Mouse (Mus musculus) limb, embryonic 14.5 days (tissue): Measurements from ENCODE around the gene Plod3. TPM values are rescaled to one million over a fixed set of nuclear protein-coding genes. Genes with fewer than 3 reads are reported as not detected.
A peak's percentile ranks its signal among the peaks of the same experiment; 100 is the strongest.

Experiments
- ATAC-seq: fragments of 200-750 bp; cut with Nextera tagmentation; 2 replicates; pipeline ENCODE4 v1.8.0; 2017; ENCODE audit warnings: low read depth, moderate number of reproducible peaks, moderate TSS enrichment; ENCODE audit not compliant: low FRiP score
- DNase-seq: peaks from one replicate; pipeline ENCODE4 v3.0.0-alpha.2; 2015; ENCODE audit warnings: low spot score
- H3K27ac ChIP-seq: fragments of 300-500 bp; sonication (generic); replicated peaks from 2 replicates; pipeline ENCODE4 v1.5.1; 2014; ENCODE audit warnings: low read depth, mild to moderate bottlenecking, low read length, moderate library complexity, mixed read lengths
- H3K27me3 ChIP-seq: fragments of 300-500 bp; sonication (generic); 2 replicates; pipeline ENCODE4 v1.6.1; 2014; ENCODE audit warnings: low read length, mixed read lengths; ENCODE audit not compliant: control insufficient read depth, insufficient read depth
- H3K36me3 ChIP-seq: fragments of 300-500 bp; sonication (generic); 2 replicates; pipeline ENCODE4 v1.6.1; 2014; ENCODE audit warnings: mild to moderate bottlenecking, low read length, moderate library complexity, mixed read lengths; ENCODE audit not compliant: control insufficient read depth, insufficient read depth
- H3K4me1 ChIP-seq: fragments of 300-500 bp; sonication (generic); 2 replicates; pipeline ENCODE4 v1.6.1; 2014; ENCODE audit warnings: antibody characterized with exemption, low read length, mixed read lengths; ENCODE audit not compliant: control insufficient read depth, insufficient read depth
- H3K4me2 ChIP-seq: fragments of 300-500 bp; sonication (generic); replicated peaks from 2 replicates; pipeline ENCODE4 v1.6.1; 2014; ENCODE audit warnings: low read depth, mild to moderate bottlenecking, low read length, moderate library complexity; ENCODE audit not compliant: severe bottlenecking
- H3K4me3 ChIP-seq: fragments of 300-500 bp; sonication (generic); replicated peaks from 2 replicates; pipeline ENCODE4 v1.5.1; 2014; ENCODE audit warnings: low read length
- H3K9ac ChIP-seq: fragments of 300-500 bp; sonication (generic); 2 replicates; pipeline ENCODE4 v1.6.1; 2014; ENCODE audit warnings: mild to moderate bottlenecking, low read depth, low read length, moderate library complexity; ENCODE audit not compliant: severe bottlenecking
- H3K9me3 ChIP-seq: fragments of 300-500 bp; sonication (generic); 2 replicates; pipeline ENCODE4 v1.6.1; 2016; ENCODE audit warnings: low read length; ENCODE audit not compliant: control insufficient read depth
- POLR2A ChIP-seq: fragments of 200-500 bp; IDR thresholded peaks from 2 replicates; pipeline ENCODE4 v1.8.0; 2012; ENCODE audit warnings: inconsistent platforms, mild to moderate bottlenecking, moderate library complexity, borderline replicate concordance; ENCODE audit not compliant: insufficient read depth, insufficient read length; ENCODE audit errors: extremely low read depth
- WGBS: fragments of 180-500 bp; shearing (Covaris S2); extraction: QIAGEN DNeasy Blood & Tissue Kit; methylation state at CpG from one replicate; pipeline ENCODE4 v1.1.7; 2014; 5-methylcytosine and 5-hydroxymethylcytosine counted together
- polyA plus RNA-seq, 2 experiments: library from polyadenylated mRNA; depleted of rRNA in 1 of 2; stranded (reverse) in 1 of 2; unstranded in 1 of 2; fragments of >200 nt; fragmentation: Nextera tagmentation in 1 of 2; extraction: Ambion mirVana in 1 of 2; gene quantifications; 2 replicates each; pipeline versions ENCODE4 v1.2.1 to v1.2.3; 2012 to 2014

Plod3 gene
- polyA plus RNA-seq, 2 experiments, result 54.0 to 114 TPM

DNA sequence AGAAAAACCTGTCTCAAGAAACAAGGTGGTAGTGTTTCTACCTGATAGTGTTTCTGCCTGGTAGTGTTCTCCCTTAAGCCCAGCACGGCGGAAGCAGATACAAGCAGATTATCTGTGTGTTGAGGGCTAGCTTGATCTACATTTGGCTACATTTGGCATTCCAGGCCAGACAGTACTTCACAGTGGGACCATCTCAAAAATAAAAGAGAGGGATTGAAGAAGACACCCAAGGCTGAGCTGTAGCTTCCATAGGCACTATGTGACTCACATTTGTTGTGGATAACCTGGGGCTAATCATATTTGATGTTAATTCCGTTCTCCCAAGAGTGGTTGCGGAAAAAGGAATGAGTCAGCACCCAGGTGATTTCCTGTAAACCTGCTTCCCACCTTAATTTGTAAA lies 34.7 kb upstream of the Plod3 start:
- peaks cover under 1% of the 10 kb centered on the region; the same call in 1 of the 2 replicates for H3K36me3 ChIP-seq
- DNase-seq, result no peak
- no peaks in the 10 kb centered on the region for H3K27me3 ChIP-seq
- ATAC-seq, result no peak
- no peak overlapping the region for H3K27ac ChIP-seq
- WGBS, result 71% methylated on average over 4 of the region's 4 CpGs
- no peak overlapping the region for H3K4me3 ChIP-seq
- peaks cover 6% of the 10 kb centered on the region for H3K4me1 ChIP-seq
- no peak overlapping the region for H3K9ac ChIP-seq
- no peak for TF ChIP-seq POLR2A
- no peaks in the 10 kb centered on the region for H3K9me3 ChIP-seq
- no peak overlapping the region for H3K4me2 ChIP-seq

- Histone ChIP-seq H3K9ac (peak within 1 kb of the TSS; percentile 73), H3K4me3 (peak within 1 kb of the TSS; percentile 66), H3K27me3 (no peaks in the 10 kb centered on the region), H3K4me1 (peaks cover 6% of the 10 kb centered on the region), H3K4me2 (peak within 1 kb of the TSS; percentile 67), H3K27ac (no peak within 1 kb of the TSS; the same call in 1 of the 2 replicates), H3K9me3 (no peaks in the 10 kb centered on the region), H3K36me3 (peaks cover 4% of the 10 kb centered on the region; the same call in 1 of the 2 replicates)
- under 1% methylated on average over 23 of the region's 23 CpGs for WGBS
- ATAC-seq (peak; percentile 98), DNase-seq (peak; percentile 98)
- no peak for TF ChIP-seq POLR2A
These were observed 33.8 kb upstream of the Plod3 start, which contains the start of gene Fis1 for GRCm38 (mm10) chr5:136953015-136953414. Gene Fis1, plus strand, starts transcription at chr5:136953275.

GRCm38 (mm10) chr5:136953440-136953951 lies 33.3 kb upstream of the Plod3 start:
- DNase-seq (no peak), ATAC-seq (peak; percentile 16; the same call in 1 of the 2 replicates)
- Histone ChIP-seq H3K27ac (no peak overlapping the region; the same call in 1 of the 2 replicates), H3K27me3 (no peaks in the 10 kb centered on the region), H3K9me3 (no peaks in the 10 kb centered on the region), H3K4me1 (peaks cover 6% of the 10 kb centered on the region), H3K4me3 (peak overlapping the region; percentile 66), H3K9ac (peak overlapping the region; percentile 73), H3K4me2 (peak overlapping the region; percentile 67), H3K36me3 (peaks cover 4% of the 10 kb centered on the region; the same call in 1 of the 2 replicates)
- TF ChIP-seq POLR2A, result no peak
- WGBS, result 3% methylated on average over 12 of the region's 12 CpGs

DNA sequence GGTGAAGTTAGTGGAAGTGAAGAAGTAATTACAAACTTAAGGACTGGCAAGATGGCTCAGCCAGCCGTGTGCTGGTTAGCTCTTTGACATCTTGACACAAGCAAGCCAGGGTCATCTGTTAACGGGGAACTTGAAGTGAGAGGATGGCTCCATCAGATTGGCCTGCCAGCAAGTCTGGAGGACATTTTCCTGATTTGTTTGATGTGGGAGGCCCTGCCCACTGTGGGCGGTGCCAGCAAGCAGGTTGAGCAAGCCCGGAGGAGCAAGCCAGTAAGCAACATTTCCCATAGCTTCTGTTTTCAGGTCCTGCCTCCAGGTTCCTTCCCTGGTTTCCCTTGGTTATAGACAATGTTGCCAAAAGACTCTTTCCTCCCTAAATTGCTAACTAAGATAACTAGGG lies 31.2 kb upstream of the Plod3 start:
- Histone ChIP-seq H3K9ac (no peak overlapping the region), H3K9me3 (no peaks in the 10 kb centered on the region), H3K4me2 (no peak overlapping the region), H3K4me3 (no peak overlapping the region), H3K27ac (no peak overlapping the region), H3K27me3 (no peaks in the 10 kb centered on the region), H3K36me3 (peaks cover 4% of the 10 kb centered on the region; the same call in 1 of the 2 replicates), H3K4me1 (peaks cover 6% of the 10 kb centered on the region)
- TF ChIP-seq POLR2A, result no peak
- DNase-seq, result no peak
- WGBS, result 78% methylated on average over 4 of the region's 4 CpGs
- no peak for ATAC-seq

- H3K4me1 ChIP-seq, result peaks cover 11% of the 10 kb centered on the region
- H3K36me3 ChIP-seq, result peaks cover 4% of the 10 kb centered on the region; the same call in 1 of the 2 replicates
- H3K9ac ChIP-seq, result no peak overlapping the region
- ATAC-seq (no peak), DNase-seq (no peak)
- no peak overlapping the region for H3K4me2 ChIP-seq
- no peak overlapping the region for H3K4me3 ChIP-seq
- H3K27me3 ChIP-seq, result no peaks in the 10 kb centered on the region
- 100% methylated on average over 1 of the region's 1 CpGs for WGBS
- H3K9me3 ChIP-seq, result no peaks in the 10 kb centered on the region
- no peak for TF ChIP-seq POLR2A
- H3K27ac ChIP-seq, result no peak overlapping the region
These were observed 29.6 kb upstream of the Plod3 start for GRCm38 (mm10) chr5:136957250-136957649.
